Mouse (Mus musculus) layer of hippocampus, adult 2 months (tissue): ENCODE measurements at regions not wholly inside any gene's neighbourhood (a gene's known extent, or its start where the extent isn't known, plus 50 kb on each side); places are given as distances from the start of the nearest gene placed in this dataset.

ENCODE experiments used
- DNase-seq, 2 experiments: peaks; one replicate each; pipeline ENCODE4 v3.0.0; 2022; ENCODE audit warnings: low spot score in 2 of 2
- H3K27ac ChIP-seq: fragments of 200-600 bp; 2 replicates; pipeline ENCODE4 v1.8.1; 2022
- H3K4me3 ChIP-seq: fragments of 200-600 bp; 2 replicates; pipeline ENCODE4 v1.8.1; 2022; ENCODE audit warnings: mild to moderate bottlenecking
- CTCF ChIP-seq: fragments of 200-600 bp; conservative IDR thresholded peaks from 2 replicates; pipeline ENCODE4 v1.8.1; 2022; ENCODE audit warnings: antibody characterized with exemption, mild to moderate bottlenecking, moderate library complexity

DNA sequence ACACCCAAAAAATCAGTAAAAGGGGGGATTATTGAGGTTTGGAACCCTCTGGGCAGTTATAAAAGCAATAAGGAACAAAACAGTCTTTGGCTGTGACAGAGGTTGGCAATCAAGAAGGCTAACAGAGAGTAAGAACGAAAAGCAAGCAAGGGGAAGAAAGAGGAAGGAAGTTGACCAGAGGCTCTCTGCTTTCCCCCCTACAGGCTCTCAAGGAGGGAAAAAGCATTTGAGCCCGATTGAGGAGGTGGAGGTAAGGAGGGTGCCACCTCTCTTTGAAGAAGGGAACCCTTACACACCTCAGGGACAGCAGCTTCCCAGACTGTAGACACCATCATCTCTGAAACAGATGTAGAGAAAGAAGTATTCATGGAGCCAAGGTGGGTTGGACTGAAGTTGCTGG lies 194.6 kb upstream of the Hnrnpa3 start:
- Histone ChIP-seq H3K27ac (no peak overlapping the region), H3K4me3 (no peak overlapping the region)
- no peak for TF ChIP-seq CTCF
- no peak for DNase-seq

- H3K27ac ChIP-seq = no peak overlapping the region
- TF ChIP-seq CTCF = no peak
- DNase-seq = no peak
- no peak overlapping the region for H3K4me3 ChIP-seq
These were observed 190.2 kb upstream of the Hnrnpa3 start for GRCm38 (mm10) chr2:75468851-75469250.

- peak; percentile 14 to 50 for DNase-seq
- Histone ChIP-seq H3K4me3 (peak overlapping the region; percentile 26), H3K27ac (peak overlapping the region; percentile 67)
- no peak for TF ChIP-seq CTCF
These were observed 188.9 kb upstream of the Hnrnpa3 start for GRCm38 (mm10) chr2:75469958-75470687.

GRCm38 (mm10) chr2:75470688-75471054 lies 188.4 kb upstream of the Hnrnpa3 start:
- Histone ChIP-seq H3K4me3 (no peak overlapping the region; the same call in 1 of the 2 replicates), H3K27ac (peak overlapping the region; percentile 67)
- DNase-seq = peak in 1 of 2 experiments; percentile 29
- no peak for TF ChIP-seq CTCF

- no peak for TF ChIP-seq CTCF
- Histone ChIP-seq H3K4me3 (no peak overlapping the region), H3K27ac (no peak overlapping the region)
- DNase-seq = no peak
These were observed 186.6 kb upstream of the Hnrnpa3 start for GRCm38 (mm10) chr2:75472489-75472888.

DNA sequence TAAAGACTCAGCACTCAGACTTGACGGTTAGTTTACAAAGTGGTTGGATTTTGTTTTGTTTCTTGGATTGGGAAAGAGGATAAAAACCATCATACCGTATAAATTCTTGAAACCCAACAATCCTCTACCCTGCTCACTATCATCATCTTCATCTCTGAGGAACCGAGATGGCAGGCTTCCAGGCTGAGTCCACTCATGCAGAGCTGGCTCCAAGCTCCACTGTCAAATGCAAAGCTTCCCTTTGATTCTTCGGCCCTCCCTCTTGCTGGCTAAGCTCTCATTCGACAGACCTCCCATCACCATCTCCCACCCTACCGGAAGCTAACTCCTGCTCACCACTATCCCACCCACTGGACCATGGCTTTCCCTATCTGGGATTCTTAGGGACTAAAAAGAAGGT lies 184.6 kb upstream of the Hnrnpa3 start:
- DNase-seq = no peak
- Histone ChIP-seq H3K27ac (no peak overlapping the region), H3K4me3 (no peak overlapping the region)
- no peak for TF ChIP-seq CTCF

DNA sequence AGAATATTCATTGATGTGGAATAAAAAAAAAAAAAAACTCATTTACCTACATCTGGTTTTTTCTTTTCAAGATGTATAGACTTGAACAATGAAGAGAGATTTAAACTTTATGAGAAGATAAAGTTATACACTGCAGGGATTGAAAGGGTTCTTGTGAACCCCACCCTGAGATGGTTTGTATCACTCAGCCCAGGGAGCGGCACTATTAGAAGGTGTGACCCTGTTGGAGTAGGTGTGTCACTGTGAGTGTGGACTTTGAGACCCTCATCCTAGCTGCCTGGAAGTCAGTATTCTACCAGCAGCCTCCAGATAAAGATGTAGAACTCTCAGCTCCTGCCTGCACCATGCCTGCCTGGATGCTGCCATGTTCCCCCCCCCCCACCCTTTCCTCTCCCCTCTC lies 182.7 kb upstream of the Hnrnpa3 start:
- no peak overlapping the region for H3K27ac ChIP-seq
- DNase-seq = no peak
- no peak for TF ChIP-seq CTCF
- no peak overlapping the region for H3K4me3 ChIP-seq

- TF ChIP-seq CTCF = no peak
- DNase-seq = no peak
- H3K4me3 ChIP-seq = no peak overlapping the region
- no peak overlapping the region for H3K27ac ChIP-seq
These were observed 182.0 kb upstream of the Hnrnpa3 start for GRCm38 (mm10) chr2:75477076-75477475.

GRCm38 (mm10) chr2:75479546-75479945 lies 179.5 kb upstream of the Hnrnpa3 start:
- TF ChIP-seq CTCF = no peak
- no peak overlapping the region for H3K4me3 ChIP-seq
- no peak overlapping the region for H3K27ac ChIP-seq
- no peak for DNase-seq

DNA sequence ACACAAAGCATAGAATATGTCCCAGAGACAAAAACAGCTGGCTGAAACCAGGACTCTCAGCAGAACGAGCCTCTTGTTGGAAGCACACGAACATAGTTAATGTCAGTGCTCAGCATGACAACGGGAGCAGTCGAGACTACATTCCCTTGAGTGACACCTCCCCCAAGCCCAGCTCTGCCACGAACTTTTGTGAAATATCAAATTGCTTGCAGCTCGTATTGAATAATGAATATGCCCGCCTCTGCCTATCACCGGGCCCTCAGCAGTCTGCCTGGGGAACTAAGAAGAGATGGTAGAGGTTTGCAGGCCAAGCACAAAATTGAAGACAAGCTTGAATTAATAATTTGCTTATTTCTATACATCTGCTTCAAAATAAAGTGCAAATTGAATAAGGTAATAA lies 177.2 kb upstream of the Hnrnpa3 start:
- Histone ChIP-seq H3K4me3 (no peak overlapping the region), H3K27ac (no peak overlapping the region)
- TF ChIP-seq CTCF = no peak
- no peak for DNase-seq

GRCm38 (mm10) chr2:75482484-75482883 lies 176.6 kb upstream of the Hnrnpa3 start:
- Histone ChIP-seq H3K27ac (no peak overlapping the region), H3K4me3 (no peak overlapping the region)
- DNase-seq = no peak
- peak; percentile 22; the same call in 1 of the 2 replicates for TF ChIP-seq CTCF

- no peak for TF ChIP-seq CTCF
- no peak overlapping the region for H3K27ac ChIP-seq
- H3K4me3 ChIP-seq = no peak overlapping the region
- DNase-seq = no peak
These were observed 174.1 kb upstream of the Hnrnpa3 start for GRCm38 (mm10) chr2:75484951-75485350.

DNA sequence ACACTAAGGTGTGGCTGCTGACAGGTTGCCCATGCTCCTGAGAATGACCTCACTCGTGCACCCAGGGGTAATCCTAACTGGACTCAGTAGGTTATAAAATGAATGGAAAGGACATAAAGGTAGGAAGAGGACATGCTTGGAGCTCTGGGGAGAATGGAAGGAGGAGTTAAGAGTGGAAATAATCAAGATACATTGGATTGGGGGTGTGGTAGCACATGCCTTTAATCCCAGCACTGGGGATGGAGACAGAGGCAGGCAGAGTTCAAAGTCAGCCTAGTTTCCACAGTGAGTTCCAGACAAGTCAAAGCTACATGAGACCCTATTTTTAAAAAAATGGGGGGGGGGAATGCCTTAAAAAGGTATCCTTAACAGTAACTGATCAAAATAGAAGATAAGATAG lies 167.9 kb upstream of the Hnrnpa3 start:
- DNase-seq = no peak
- Histone ChIP-seq H3K4me3 (no peak overlapping the region), H3K27ac (no peak overlapping the region)
- TF ChIP-seq CTCF = no peak

- DNase-seq = no peak
- no peak overlapping the region for H3K4me3 ChIP-seq
- no peak overlapping the region for H3K27ac ChIP-seq
- TF ChIP-seq CTCF = no peak
These were observed 167.1 kb upstream of the Hnrnpa3 start for GRCm38 (mm10) chr2:75491789-75492500.
